Mouse (Mus musculus) lung, embryonic 14.5 days (tissue): ENCODE data around the gene Camta1. TPM values are rescaled to one million over a fixed set of nuclear protein-coding genes. Genes with fewer than 3 reads are reported as not detected.
A peak's percentile ranks its signal among the peaks of the same experiment; 100 is the strongest.

Source experiments
- ATAC-seq: fragments of 200-750 bp; cut with Nextera tagmentation; 2 replicates; pipeline ENCODE4 v1.8.0; 2017; ENCODE audit warnings: mild to moderate bottlenecking, moderate TSS enrichment, moderate library complexity; ENCODE audit not compliant: insufficient read depth
- DNase-seq: peaks from one replicate; pipeline ENCODE4 v3.0.0-alpha.2; 2015
- H3K27ac ChIP-seq: fragments of 300-500 bp; sonication (generic); 2 replicates; pipeline ENCODE4 v1.5.1; 2014; ENCODE audit warnings: low read depth, mild to moderate bottlenecking, moderate library complexity
- H3K27me3 ChIP-seq: fragments of 300-500 bp; sonication (generic); 2 replicates; pipeline ENCODE4 v1.6.1; 2014; ENCODE audit warnings: low read length, control low read depth; ENCODE audit not compliant: insufficient read depth
- H3K36me3 ChIP-seq: fragments of 300-500 bp; sonication (generic); 2 replicates; pipeline ENCODE4 v1.6.1; 2014; ENCODE audit warnings: control low read depth; ENCODE audit not compliant: insufficient read depth
- H3K4me1 ChIP-seq: fragments of 300-500 bp; sonication (generic); 2 replicates; pipeline ENCODE4 v1.6.1; 2014; ENCODE audit warnings: antibody characterized with exemption, control low read depth; ENCODE audit not compliant: insufficient read depth
- H3K4me2 ChIP-seq: fragments of 300-500 bp; sonication (generic); 2 replicates; pipeline ENCODE4 v1.6.1; 2014; ENCODE audit warnings: mild to moderate bottlenecking
- H3K4me3 ChIP-seq: fragments of 300-500 bp; sonication (generic); 2 replicates; pipeline ENCODE4 v1.5.1; 2014; ENCODE audit warnings: low read depth, low read length
- H3K9ac ChIP-seq: fragments of 300-500 bp; sonication (generic); 2 replicates; pipeline ENCODE4 v1.6.1; 2014
- H3K9me3 ChIP-seq: fragments of 300-500 bp; sonication (generic); 2 replicates; pipeline ENCODE4 v1.6.1; 2016; ENCODE audit warnings: low read depth, low read length, control low read depth
- CTCF ChIP-seq: IDR thresholded peaks from 2 replicates; pipeline ENCODE4 v1.5.1; 2016; ENCODE audit warnings: antibody characterized with exemption, low read depth
- whole genome bisulfite sequencing: fragments of 180-500 bp; shearing (Covaris S2); extraction: QIAGEN DNeasy Blood & Tissue Kit; methylation state at CpG from one replicate; pipeline ENCODE4 v1.1.7; 2014; 5-methylcytosine and 5-hydroxymethylcytosine counted together
- polyA plus RNA-seq: library from polyadenylated mRNA; unstranded; fragments of >200 nt; fragmentation: Nextera tagmentation; extraction: Ambion mirVana; gene quantifications from 2 replicates; pipeline ENCODE4 v1.2.1, GENCODE M21; 2014

Gene Camta1
- polyA plus RNA-seq, 1 experiment from 2014 or later, result 87.5 TPM

DNA sequence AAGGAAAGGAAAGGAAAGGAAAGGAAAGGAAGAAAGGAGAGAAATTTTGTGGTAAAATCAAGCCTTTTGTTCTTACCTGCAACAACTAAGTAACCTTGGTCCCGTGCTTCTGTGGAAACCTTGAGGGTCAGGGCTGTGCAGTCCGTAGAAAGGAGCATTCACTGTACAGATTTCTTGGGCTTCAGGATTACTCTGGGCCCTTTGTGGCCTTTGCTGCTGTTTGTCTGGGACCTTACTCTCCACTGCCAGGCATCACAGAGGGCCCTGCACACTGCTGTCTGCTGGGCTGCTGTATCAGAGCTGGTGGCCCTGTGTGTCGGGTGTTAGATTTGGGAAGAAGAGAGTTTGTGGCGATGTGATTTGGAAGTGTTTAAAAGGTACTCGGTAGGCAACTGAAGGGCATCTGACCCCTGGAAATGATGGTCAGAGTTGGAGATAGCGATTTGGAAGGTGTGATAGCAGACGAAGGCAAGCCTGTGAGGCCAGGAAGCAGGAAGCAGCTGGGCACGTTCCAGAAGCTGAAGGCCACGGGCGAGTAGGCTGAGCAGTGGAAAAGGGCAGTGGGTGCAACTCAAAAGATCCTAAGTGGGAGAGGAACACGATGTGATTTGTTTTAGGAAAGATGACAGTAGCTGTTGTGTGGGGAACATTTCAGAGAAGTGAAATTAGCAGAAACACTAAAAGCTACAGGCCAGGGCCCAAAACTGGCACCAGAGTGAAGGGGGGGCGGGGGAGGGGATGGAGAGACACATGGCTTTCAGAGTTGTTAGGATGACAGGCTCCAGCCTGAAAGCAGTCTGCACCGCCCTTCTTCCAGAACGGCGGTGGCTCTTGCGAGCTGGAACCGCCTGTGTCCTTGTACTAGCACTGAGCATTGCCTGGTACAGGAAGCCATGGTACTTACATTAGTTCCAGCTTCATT is 992.1 kb downstream of the Camta1 start:
- DNase-seq (peak; percentile 48), ATAC-seq (no peak)
- no peak for TF ChIP-seq CTCF
- Histone ChIP-seq H3K4me1 (peaks cover 21% of the 10 kb centered on the region), H3K4me2 (no peak overlapping the region), H3K27ac (peak overlapping the region; percentile 38; the same call in 1 of the 2 replicates), H3K4me3 (no peak overlapping the region), H3K27me3 (no peaks in the 10 kb centered on the region), H3K9me3 (no peaks in the 10 kb centered on the region), H3K9ac (no peak overlapping the region), H3K36me3 (peaks cover 36% of the 10 kb centered on the region)
- 49% methylated on average over 17 of the region's 17 CpGs for WGBS

GRCm38 (mm10) chr4:150868859-150869258 is 992.8 kb downstream of the Camta1 start:
- Histone ChIP-seq H3K9me3 (no peaks in the 10 kb centered on the region), H3K4me1 (peaks cover 21% of the 10 kb centered on the region), H3K4me2 (no peak overlapping the region), H3K27ac (no peak overlapping the region), H3K36me3 (peaks cover 36% of the 10 kb centered on the region), H3K4me3 (no peak overlapping the region), H3K9ac (no peak overlapping the region), H3K27me3 (no peaks in the 10 kb centered on the region)
- WGBS, result 70% methylated on average over 2 of the region's 2 CpGs
- DNase-seq (no peak), ATAC-seq (no peak)
- no peak for TF ChIP-seq CTCF

DNA sequence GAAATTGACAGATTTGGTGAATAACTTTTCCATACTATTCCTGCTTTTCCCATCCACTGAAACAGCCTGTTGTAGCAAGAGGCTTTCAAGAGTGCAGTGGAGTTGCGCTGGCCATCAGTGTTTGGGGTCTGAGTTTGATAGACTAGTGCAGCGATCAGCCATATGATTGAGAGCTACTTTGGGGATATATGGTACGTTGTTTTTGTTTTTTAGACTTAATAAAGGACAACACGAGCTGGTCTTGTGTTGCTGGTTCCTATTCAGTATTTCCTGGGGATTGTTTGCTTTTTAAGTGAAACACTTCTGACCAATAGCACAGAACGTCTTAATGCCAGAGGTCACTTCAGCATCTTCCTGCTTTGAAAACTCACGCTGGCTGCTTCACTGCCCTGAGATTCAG is 993.5 kb downstream of the Camta1 start:
- DNase-seq (no peak), ATAC-seq (no peak)
- H3K4me1 ChIP-seq, result peaks cover 21% of the 10 kb centered on the region
- H3K36me3 ChIP-seq, result peaks cover 36% of the 10 kb centered on the region
- no peaks in the 10 kb centered on the region for H3K9me3 ChIP-seq
- no peak overlapping the region for H3K9ac ChIP-seq
- H3K4me2 ChIP-seq, result no peak overlapping the region
- no peak overlapping the region for H3K27ac ChIP-seq
- H3K4me3 ChIP-seq, result no peak overlapping the region
- 69% methylated on average over 6 of the region's 6 CpGs for WGBS
- no peak for TF ChIP-seq CTCF
- no peaks in the 10 kb centered on the region for H3K27me3 ChIP-seq

Other genes starting within 250 kb of the Camta1 start
- gene Dnajc11, start 71.8 kb upstream of the Camta1 start, polyA plus RNA-seq, result 65.9 and 66.6 TPM in 2 replicates
- gene Thap3, start 127.1 kb upstream of the Camta1 start, polyA plus RNA-seq, result 27.2 and 31.2 TPM in 2 replicates
- 28.4 and 32.3 TPM in 2 replicates for gene Phf13, start 134.4 kb upstream of the Camta1 start, polyA plus RNA-seq
- gene Klhl21, start 146.9 kb upstream of the Camta1 start, polyA plus RNA-seq, result 10.3 and 10.6 TPM in 2 replicates
- gene Zbtb48, start 165.8 kb upstream of the Camta1 start, polyA plus RNA-seq, result 22.7 and 26.8 TPM in 2 replicates
- gene Tas1r1, start 176.7 kb upstream of the Camta1 start, polyA plus RNA-seq, result 0.23 and 0.30 TPM in 2 replicates
- 38.9 and 42.9 TPM in 2 replicates for gene Nol9, start 177.4 kb upstream of the Camta1 start, polyA plus RNA-seq
- gene Plekhg5, start 210.6 kb upstream of the Camta1 start, polyA plus RNA-seq, result 13.5 and 18.5 TPM in 2 replicates